Mouse (Mus musculus) CH12.LX (cell line): ENCODE data around the gene Prrx1. TPM values are rescaled to one million over a fixed set of nuclear protein-coding genes. Genes with fewer than 3 reads are reported as not detected.

Experiments used
- DNase-seq: peaks from one replicate; pipeline ENCODE4 v3.0.0-alpha.2; 2013; ENCODE audit errors: extremely low read depth
- H3K27ac ChIP-seq: 2 replicates; pipeline ENCODE4 v1.5.1; 2012; ENCODE audit warnings: low read depth, mild to moderate bottlenecking, control low read depth, moderate library complexity; ENCODE audit not compliant: insufficient read depth
- H3K27me3 ChIP-seq: replicated peaks from 2 replicates; pipeline ENCODE3; 2012; ENCODE audit warnings: inconsistent platforms
- H3K36me3 ChIP-seq, 2 experiments: replicated peaks in 1 of 2; 2 replicates each; pipeline versions ENCODE3 to v1.6.1; 2012; ENCODE audit warnings: inconsistent platforms in 1 of 2, low read length in 1 of 2, mild to moderate bottlenecking in 1 of 2, mixed read lengths in 1 of 2, moderate library complexity in 1 of 2; ENCODE audit not compliant: control insufficient read depth in 1 of 2, insufficient read depth in 1 of 2
- H3K4me1 ChIP-seq, 2 experiments: 2 replicates each; pipeline ENCODE4 v1.6.1; 2012; ENCODE audit warnings: inconsistent platforms in 1 of 2, moderate library complexity in 1 of 2; ENCODE audit not compliant: insufficient read depth in 2 of 2, control insufficient read depth in 1 of 2
- H3K4me2 ChIP-seq: 2 replicates; pipeline ENCODE4 v1.6.1; 2012; ENCODE audit warnings: low read depth, mild to moderate bottlenecking, control low read depth; ENCODE audit not compliant: poor library complexity, insufficient read depth, severe bottlenecking
- H3K4me3 ChIP-seq, 3 experiments: fragments of 150-350 bp in 1 of 3; sonication (generic) in 1 of 3; replicated peaks in 1 of 3; 2 replicates each; pipeline versions ENCODE3 to v1.5.1; 2011 to 2012; ENCODE audit warnings: low read depth in 2 of 3, low read length in 2 of 3, mild to moderate bottlenecking in 2 of 3, moderate library complexity in 2 of 3, control low read depth in 1 of 3, improper control_type of control experiment in 1 of 3, inconsistent platforms in 1 of 3, mixed read lengths in 1 of 3; ENCODE audit not compliant: poor library complexity in 1 of 3
- H3K79me2 ChIP-seq: replicated peaks from 2 replicates; pipeline ENCODE4 v1.6.1; 2012; ENCODE audit warnings: mild to moderate bottlenecking, moderate library complexity; ENCODE audit not compliant: control insufficient read depth, poor library complexity, insufficient read depth, severe bottlenecking; ENCODE audit errors: extremely low read depth
- H3K9ac ChIP-seq: 2 replicates; pipeline ENCODE4 v1.6.1; 2012; ENCODE audit warnings: low read depth, mild to moderate bottlenecking, control low read depth, moderate library complexity; ENCODE audit not compliant: insufficient read depth
- H3K9me3 ChIP-seq: replicated peaks from 2 replicates; pipeline ENCODE3; 2012; ENCODE audit warnings: low read length, inconsistent platforms, mixed read lengths
- CHD1 ChIP-seq: IDR thresholded peaks from 2 replicates; pipeline ENCODE4 v1.6.1; 2012; ENCODE audit warnings: low read depth, low read length, improper control_type of control experiment, inconsistent platforms
- E2F4 ChIP-seq: IDR thresholded peaks from 2 replicates; pipeline ENCODE4 v1.6.1; 2011; ENCODE audit warnings: low read depth, low read length, improper control_type of control experiment; ENCODE audit not compliant: insufficient replicate concordance
- ELF1 ChIP-seq: IDR thresholded peaks from 2 replicates; pipeline ENCODE4 v1.6.1; 2014; ENCODE audit warnings: low read depth, mild to moderate bottlenecking, inconsistent platforms, low read length, improper control_type of control experiment
- EP300 ChIP-seq: IDR thresholded peaks from 2 replicates; pipeline ENCODE4 v1.6.1; 2011; ENCODE audit warnings: low read length, improper control_type of control experiment
- ETS1 ChIP-seq: conservative IDR thresholded peaks from 2 replicates; pipeline ENCODE4 v1.6.1; 2012; ENCODE audit warnings: low read depth, mild to moderate bottlenecking, inconsistent platforms, low read length, improper control_type of control experiment, moderate library complexity
- GABPA ChIP-seq: IDR thresholded peaks from 2 replicates; pipeline ENCODE4 v1.6.1; 2012; ENCODE audit warnings: low read depth, low read length, improper control_type of control experiment, inconsistent platforms; ENCODE audit not compliant: insufficient replicate concordance
- HCFC1 ChIP-seq: IDR thresholded peaks from 2 replicates; pipeline ENCODE4 v1.6.1; 2012; ENCODE audit warnings: low read depth, mild to moderate bottlenecking, inconsistent platforms, low read length, improper control_type of control experiment
- IRF4 ChIP-seq: IDR thresholded peaks from 2 replicates; pipeline ENCODE4 v1.6.1; 2014; ENCODE audit warnings: low read depth, mild to moderate bottlenecking, inconsistent platforms, low read length, improper control_type of control experiment
- JUN ChIP-seq: IDR thresholded peaks from 2 replicates; pipeline ENCODE4 v1.6.1; 2011; ENCODE audit warnings: low read depth, mild to moderate bottlenecking, low read length, improper control_type of control experiment, moderate library complexity; ENCODE audit not compliant: insufficient read depth
- KAT2A ChIP-seq: IDR thresholded peaks from 2 replicates; pipeline ENCODE4 v1.6.1; 2012; ENCODE audit warnings: low read length, improper control_type of control experiment, inconsistent platforms; ENCODE audit not compliant: insufficient replicate concordance
- MAFK ChIP-seq: IDR thresholded peaks from 2 replicates; pipeline ENCODE4 v1.6.1; 2011; ENCODE audit warnings: low read length, improper control_type of control experiment; ENCODE audit not compliant: insufficient replicate concordance
- MAX ChIP-seq: IDR thresholded peaks from 2 replicates; pipeline ENCODE4 v1.6.1; 2011; ENCODE audit warnings: low read length, improper control_type of control experiment
- MAZ ChIP-seq: IDR thresholded peaks from 2 replicates; pipeline ENCODE4 v1.6.1; 2012; ENCODE audit warnings: low read depth, mild to moderate bottlenecking, inconsistent platforms, low read length, improper control_type of control experiment, moderate library complexity
- MXI1 ChIP-seq: IDR thresholded peaks from 2 replicates; pipeline ENCODE4 v1.6.1; 2011; ENCODE audit warnings: mild to moderate bottlenecking, low read depth, low read length, improper control_type of control experiment
- MYC ChIP-seq: IDR thresholded peaks from 2 replicates; pipeline ENCODE4 v1.6.1; 2011; ENCODE audit warnings: low read depth, mild to moderate bottlenecking, improper control_type of control experiment, low read length
- PAX5 ChIP-seq: IDR thresholded peaks from 2 replicates; pipeline ENCODE4 v1.6.1; 2012; ENCODE audit warnings: low read length, inconsistent platforms, mixed read lengths
- POLR2A ChIP-seq: IDR thresholded peaks from 2 replicates; pipeline ENCODE4 v1.6.1; 2011; ENCODE audit warnings: low read depth, mild to moderate bottlenecking, improper control_type of control experiment, low read length
- POLR2AphosphoS2 ChIP-seq: IDR thresholded peaks from 2 replicates; pipeline ENCODE4 v1.6.1; 2011; ENCODE audit warnings: low read depth, low read length, improper control_type of control experiment
- TBP ChIP-seq: conservative IDR thresholded peaks from 2 replicates; pipeline ENCODE4 v1.6.1; 2011; ENCODE audit warnings: low read depth, low read length, improper control_type of control experiment
- TCF12 ChIP-seq: IDR thresholded peaks from 2 replicates; pipeline ENCODE4 v1.6.1; 2014; ENCODE audit warnings: low read depth, mild to moderate bottlenecking, inconsistent platforms, low read length, improper control_type of control experiment
- UBTF ChIP-seq: IDR thresholded peaks from 2 replicates; pipeline ENCODE4 v1.6.1; 2012; ENCODE audit warnings: low read depth, mild to moderate bottlenecking, inconsistent platforms, low read length, improper control_type of control experiment, moderate library complexity
- ZC3H11A ChIP-seq: IDR thresholded peaks from 2 replicates; pipeline ENCODE4 v1.6.1; 2012; ENCODE audit warnings: low read depth, mild to moderate bottlenecking, inconsistent platforms, low read length, improper control_type of control experiment
- ZMIZ1 ChIP-seq: IDR thresholded peaks from 2 replicates; pipeline ENCODE4 v1.6.1; 2012; ENCODE audit warnings: low read depth, mild to moderate bottlenecking, inconsistent platforms, low read length, improper control_type of control experiment
- ZNF384 ChIP-seq: IDR thresholded peaks from 2 replicates; pipeline ENCODE4 v1.6.1; 2012; ENCODE audit warnings: low read depth, low read length, improper control_type of control experiment, inconsistent platforms
- dilution Hi-C: fragments of 300-500 bp; cut with MboI; formaldehyde crosslinking; loops from 2 replicates; pipeline ENCODE4 v1.14.3; 2020; ENCODE audit warnings: low sequenced_read_pairs; ENCODE audit not compliant: extremely low pct_unique_long_range_greater_than_20kb, extremely low pct_ligation_motif_present
- in situ Hi-C: fragments of 300-500 bp; cut with MboI; formaldehyde crosslinking; loops from 3 replicates; pipeline ENCODE4 v1.14.3; 2019; ENCODE audit warnings: low sequenced_read_pairs, low pct_ligation_motif_present, low pct_unique_long_range_greater_than_20kb, mixed read lengths
- polyA plus RNA-seq: library from polyadenylated mRNA; unstranded; fragments of >175 nt; gene quantifications from 2 replicates; pipeline ENCODE4 v1.2.1, GENCODE M21; 2012; ENCODE audit warnings: low read depth; ENCODE audit not compliant: insufficient read length
- total RNA-seq, 2 experiments: library from RNA; depleted of rRNA; stranded (reverse); fragments of 300-350 nt in 1 of 2; fragments of >200 nt in 1 of 2; gene quantifications; 2 replicates each; pipeline ENCODE4 v1.2.3; 2012 to 2014

The Prrx1 gene
- total and polyA plus RNA-seq, 3 experiments: not detected

GRCm38 (mm10) chr1:163280097-163280841 lies 33.2 kb downstream of the Prrx1 start:
- no peaks in the 10 kb centered on the region for H3K36me3 ChIP-seq
- no peak overlapping the region for H3K4me2 ChIP-seq
- dilution Hi-C loops: no loop called here
- in situ Hi-C loops: no loop called here
- no peaks in the 10 kb centered on the region for H3K79me2 ChIP-seq
- H3K4me1 ChIP-seq: peaks cover 0 to 8% of the 10 kb centered on the region in 2 experiments; a peak in 2 of 4 replicates
- no peak for DNase-seq
- H3K4me3 ChIP-seq: no peak overlapping the region
- no peaks in the 10 kb centered on the region for H3K9me3 ChIP-seq
- H3K27ac ChIP-seq: no peak overlapping the region
- H3K27me3 ChIP-seq: no peaks in the 10 kb centered on the region
- no peak overlapping the region for H3K9ac ChIP-seq
- TF ChIP-seq POLR2A (no peak), ZC3H11A (no peak), GABPA (no peak), ZMIZ1 (no peak), EP300 (no peak), TBP (no peak), MXI1 (no peak), MYC (no peak), CHD1 (no peak), MAZ (no peak), MAFK (no peak)

GRCm38 (mm10) chr1:163277069-163277468 lies 36.4 kb downstream of the Prrx1 start:
- dilution Hi-C loops: no loop called here
- no peaks in the 10 kb centered on the region for H3K36me3 ChIP-seq
- no peaks in the 10 kb centered on the region for H3K4me1 ChIP-seq
- H3K9ac ChIP-seq: no peak overlapping the region
- no peaks in the 10 kb centered on the region for H3K27me3 ChIP-seq
- in situ Hi-C loops: no loop called here
- no peaks in the 10 kb centered on the region for H3K9me3 ChIP-seq
- DNase-seq: no peak
- H3K4me3 ChIP-seq: no peak overlapping the region
- no peak overlapping the region for H3K27ac ChIP-seq
- TF ChIP-seq MYC: no peak
- TF ChIP-seq UBTF: no peak
- TF ChIP-seq MAZ: no peak
- no peak for TF ChIP-seq TCF12
- no peak for TF ChIP-seq EP300
- no peak for TF ChIP-seq MXI1
- TF ChIP-seq POLR2AphosphoS2: no peak
- no peak for TF ChIP-seq PAX5
- no peak for TF ChIP-seq HCFC1
- no peak for TF ChIP-seq CHD1
- TF ChIP-seq IRF4: no peak
- TF ChIP-seq E2F4: no peak
- TF ChIP-seq MAX: no peak
- no peak for TF ChIP-seq JUN
- TF ChIP-seq ZMIZ1: no peak
- TF ChIP-seq ETS1: no peak
- TF ChIP-seq ZNF384: no peak
- no peak for TF ChIP-seq ZC3H11A
- TF ChIP-seq ELF1: no peak
- no peak for TF ChIP-seq KAT2A
- no peaks in the 10 kb centered on the region for H3K79me2 ChIP-seq
- no peak overlapping the region for H3K4me2 ChIP-seq
